Mouse (Mus musculus): Measurements from ENCODE around the gene Pigg.
"Not testable (repeated sequence)": the region's sequence is repeated elsewhere in the genome, so short reads cannot be mapped to it uniquely, and the experiment has no call there.

Gene Pigg

GRCm38 (mm10) chr5:108312224-108313064, at the start of gene Pigg:
Gene Pigg (plus strand): TSS chr5:108312609.
- peak; percentile 93 to 95 for DNase-seq

GRCm38 (mm10) chr5:108262722-108263121, 49.7 kb upstream of the Pigg start:
- DNase-seq, result peak; percentile 69 to 77

DNA sequence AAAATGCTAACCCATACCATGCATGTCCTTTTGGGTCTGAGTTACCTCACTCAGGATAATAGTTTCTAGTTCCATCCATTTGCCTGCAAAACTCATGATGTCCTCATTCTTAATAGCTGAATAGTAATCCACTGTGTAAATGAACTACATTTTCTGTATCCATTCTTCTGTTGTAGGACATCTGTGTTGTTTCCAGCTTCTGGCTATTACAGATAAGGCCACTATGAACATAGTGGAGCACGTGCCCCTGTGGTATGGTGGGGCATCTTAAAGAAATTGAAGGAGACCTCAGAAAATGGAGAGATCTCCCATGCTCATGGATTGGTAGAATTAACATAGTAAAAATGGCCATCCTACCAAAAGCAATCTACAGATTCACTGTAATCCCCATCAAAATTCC, 48.6 kb upstream of the Pigg start:
- not testable (repeated sequence) for DNase-seq

DNA sequence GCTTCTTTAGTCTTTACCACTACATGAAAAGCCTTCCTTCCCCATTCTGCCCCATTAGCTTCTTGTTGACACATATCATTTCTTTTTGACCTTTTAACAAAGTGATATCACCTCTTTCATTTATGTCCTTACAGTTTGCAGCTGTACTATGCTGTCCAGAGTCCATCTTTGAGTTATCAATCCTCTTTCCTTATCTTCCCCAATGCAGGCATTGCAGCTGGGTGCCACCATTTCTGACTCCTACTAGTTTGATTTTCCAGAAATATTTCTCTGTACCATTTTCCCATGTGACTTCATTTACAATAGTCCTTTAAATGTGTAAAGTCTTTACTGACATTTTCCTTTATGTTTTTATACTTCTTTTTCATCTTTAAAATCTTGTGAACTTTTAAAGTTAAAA, 45.4 kb upstream of the Pigg start:
- DNase-seq, result no peak

GRCm38 (mm10) chr5:108268127-108269062, 44.0 kb upstream of the Pigg start, which contains the start of gene Dr1:
Gene Dr1 (plus strand): TSS chr5:108268897.
- DNase-seq, result peak; percentile 89 to 90

- peak in 1 of 2 experiments; percentile 15 for DNase-seq
These were observed 43.2 kb upstream of the Pigg start for GRCm38 (mm10) chr5:108269063-108269810.

DNA sequence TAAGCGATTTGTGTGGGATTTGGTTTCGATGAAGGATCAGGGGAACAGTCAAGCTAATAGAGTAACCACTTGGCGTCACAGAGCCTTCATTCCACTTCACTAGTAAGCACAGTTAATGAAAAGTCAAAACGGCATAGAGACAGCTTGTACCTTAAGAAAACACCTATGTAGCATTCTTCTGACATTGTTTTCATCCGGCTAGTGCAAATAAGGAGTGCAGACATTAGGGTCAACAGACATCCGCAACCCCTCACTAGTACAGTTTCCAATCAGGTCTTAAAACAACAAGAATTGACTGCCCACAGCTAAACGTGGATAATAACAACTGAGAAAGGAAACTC, 42.6 kb upstream of the Pigg start:
- no peak for DNase-seq

- DNase-seq, result no peak
These were observed 42.0 kb upstream of the Pigg start for GRCm38 (mm10) chr5:108270415-108270814.

DNA sequence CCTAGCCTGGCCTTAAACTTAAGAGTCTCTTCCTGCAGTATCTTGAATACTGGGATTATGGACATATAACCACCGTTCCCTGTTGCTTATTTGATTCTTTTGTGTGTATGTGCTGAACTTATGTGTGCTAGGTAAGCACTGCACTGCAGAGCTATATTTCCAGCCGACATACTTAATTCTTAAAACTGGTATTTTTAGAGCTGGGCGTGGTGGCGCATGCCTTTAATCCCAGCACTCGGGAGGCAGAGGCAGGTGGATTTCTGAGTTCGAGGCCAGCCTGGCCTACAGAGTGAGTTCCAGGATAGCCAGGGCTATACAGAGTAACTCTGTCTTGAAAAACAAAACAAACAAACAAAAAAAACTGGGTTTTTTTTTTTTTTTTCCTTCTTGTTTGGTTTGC, 41.1 kb upstream of the Pigg start:
- DNase-seq, result not testable (repeated sequence)

DNA sequence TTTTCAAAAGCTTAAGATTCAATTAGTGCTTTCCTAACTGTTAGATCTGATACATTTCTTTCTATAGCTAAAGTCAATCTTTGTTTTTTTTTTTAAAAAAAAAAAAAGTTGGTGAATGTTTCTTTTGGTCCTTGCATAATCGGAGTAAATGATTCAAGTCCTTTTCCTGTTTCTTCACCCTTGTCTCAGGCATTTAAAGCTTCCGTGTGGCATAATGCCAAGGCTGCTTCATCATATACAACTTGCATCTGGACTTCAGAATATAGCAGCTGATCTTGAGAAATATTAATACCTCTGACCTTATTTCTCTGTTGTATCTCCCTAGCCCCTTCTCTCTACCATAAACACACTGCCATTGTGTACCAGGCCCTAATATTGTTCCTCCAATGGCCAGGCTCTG, 25.5 kb upstream of the Pigg start:
- no peak for DNase-seq

DNA sequence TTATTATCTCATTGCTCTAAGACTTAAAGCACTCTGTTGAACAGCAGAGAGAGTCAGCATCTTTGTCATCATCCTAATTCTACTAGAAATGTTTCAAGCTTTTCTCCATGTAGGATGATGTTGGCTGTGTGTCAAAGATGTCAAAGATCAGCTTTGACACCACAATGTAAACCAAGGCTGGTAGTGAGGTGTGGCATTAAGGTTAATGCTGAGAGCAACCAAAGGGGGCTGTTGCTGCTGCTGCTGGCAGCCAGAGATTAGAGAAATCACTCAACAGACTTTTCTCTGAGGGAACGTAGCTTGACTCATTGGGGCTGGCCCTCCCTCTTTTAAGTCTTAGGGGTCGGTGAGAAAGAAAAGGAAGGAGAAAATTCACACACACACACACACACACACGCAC, 10.8 kb upstream of the Pigg start:
- no peak for DNase-seq

DNA sequence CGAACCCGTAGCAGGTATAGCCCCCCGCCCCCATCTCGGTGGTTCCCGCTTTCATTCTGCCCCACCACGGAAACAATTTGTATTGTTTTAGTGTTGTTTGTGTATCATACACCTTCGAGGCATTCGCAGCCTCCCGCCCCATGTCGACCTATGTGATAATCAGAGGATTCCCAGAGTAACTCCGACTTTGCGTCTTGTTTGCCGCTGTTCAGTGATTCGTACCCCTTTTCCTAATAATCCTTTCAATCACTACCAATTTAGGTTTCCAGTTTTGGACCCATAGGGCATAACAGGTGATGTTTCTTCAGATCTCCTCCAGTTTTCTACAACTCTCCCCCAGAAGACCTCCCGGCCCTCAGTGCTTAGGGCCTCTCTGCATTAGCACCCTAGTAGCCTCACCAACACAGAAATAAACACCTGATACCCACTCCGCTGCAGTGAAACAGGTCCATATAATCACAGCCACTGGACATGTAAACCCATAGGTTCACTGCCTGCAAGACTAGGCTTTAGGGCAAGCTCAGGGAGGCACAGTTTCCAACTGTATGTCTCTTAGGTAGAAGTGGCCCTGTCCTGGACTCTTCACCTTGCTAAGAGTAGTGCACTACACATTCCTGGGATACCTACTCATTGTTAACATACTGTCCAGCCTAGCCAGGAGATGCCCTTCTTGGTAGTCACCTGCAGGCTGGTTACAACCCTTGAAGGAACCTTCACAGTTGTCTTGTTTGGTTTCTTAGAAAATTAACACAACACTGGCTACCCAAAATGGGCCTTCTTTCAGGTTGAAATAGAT, 854 bp downstream of the Pigg start:
- no peak for DNase-seq

DNA sequence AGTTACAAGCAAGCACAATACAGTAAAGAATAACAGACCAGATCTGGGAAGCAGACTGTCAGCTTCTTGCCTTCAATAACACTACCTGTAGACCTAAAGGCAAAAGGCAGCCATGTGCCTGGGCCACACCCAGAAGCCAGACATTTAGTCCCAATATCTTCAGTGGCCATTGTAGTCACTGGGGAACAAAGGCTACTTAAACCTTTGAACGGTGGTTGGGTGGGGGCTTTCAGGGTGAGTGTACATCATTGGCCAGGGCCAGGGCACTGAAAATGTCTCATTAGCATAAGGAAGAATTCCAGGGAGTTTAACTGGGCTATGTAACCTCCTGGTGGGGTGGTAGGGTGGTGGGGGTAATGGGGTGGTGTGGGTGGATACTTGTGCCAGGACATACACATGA, 18.6 kb downstream of the Pigg start:
- no peak for DNase-seq

DNA sequence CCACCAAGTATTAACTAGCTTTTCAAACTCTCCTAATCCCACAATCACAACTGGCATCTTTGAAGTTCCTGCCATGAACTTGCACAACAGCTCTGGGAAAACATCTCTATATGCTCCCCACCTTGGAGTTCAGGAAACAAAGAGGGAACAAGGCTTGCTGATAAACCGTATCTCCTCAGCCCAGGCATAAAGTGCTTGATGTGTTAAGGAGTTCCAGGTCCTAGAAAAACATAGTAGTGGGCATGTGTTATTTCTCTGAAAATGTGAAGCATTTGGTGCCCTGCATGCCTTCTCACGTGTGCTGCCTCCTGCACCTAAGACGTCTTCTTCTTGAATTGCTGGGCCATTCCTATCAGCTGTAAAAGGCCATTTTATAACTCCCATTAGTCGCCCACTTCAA, 25.0 kb downstream of the Pigg start:
- no peak for DNase-seq

DNA sequence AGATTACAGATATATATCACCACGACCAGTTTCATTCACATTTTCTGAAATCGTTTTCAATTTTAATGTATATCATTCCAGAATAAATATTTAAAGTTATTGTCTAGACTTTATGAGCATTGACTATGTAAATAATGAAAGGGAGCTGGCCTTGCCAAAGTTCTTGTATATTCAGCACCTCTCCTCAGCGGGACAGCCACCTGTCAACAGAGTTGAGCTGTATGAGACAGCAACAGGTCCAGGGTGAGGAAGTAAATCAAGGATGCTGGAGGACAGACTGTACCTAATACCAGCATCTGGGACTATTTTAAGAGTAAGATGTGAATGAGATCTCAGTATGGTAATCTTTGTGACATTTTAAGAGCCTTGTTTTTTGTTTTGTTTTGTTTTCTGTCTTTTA, 25.6 kb downstream of the Pigg start:
- DNase-seq, result no peak

- no peak for DNase-seq
These were observed 31.3 kb downstream of the Pigg start for GRCm38 (mm10) chr5:108343680-108344170.

DNA sequence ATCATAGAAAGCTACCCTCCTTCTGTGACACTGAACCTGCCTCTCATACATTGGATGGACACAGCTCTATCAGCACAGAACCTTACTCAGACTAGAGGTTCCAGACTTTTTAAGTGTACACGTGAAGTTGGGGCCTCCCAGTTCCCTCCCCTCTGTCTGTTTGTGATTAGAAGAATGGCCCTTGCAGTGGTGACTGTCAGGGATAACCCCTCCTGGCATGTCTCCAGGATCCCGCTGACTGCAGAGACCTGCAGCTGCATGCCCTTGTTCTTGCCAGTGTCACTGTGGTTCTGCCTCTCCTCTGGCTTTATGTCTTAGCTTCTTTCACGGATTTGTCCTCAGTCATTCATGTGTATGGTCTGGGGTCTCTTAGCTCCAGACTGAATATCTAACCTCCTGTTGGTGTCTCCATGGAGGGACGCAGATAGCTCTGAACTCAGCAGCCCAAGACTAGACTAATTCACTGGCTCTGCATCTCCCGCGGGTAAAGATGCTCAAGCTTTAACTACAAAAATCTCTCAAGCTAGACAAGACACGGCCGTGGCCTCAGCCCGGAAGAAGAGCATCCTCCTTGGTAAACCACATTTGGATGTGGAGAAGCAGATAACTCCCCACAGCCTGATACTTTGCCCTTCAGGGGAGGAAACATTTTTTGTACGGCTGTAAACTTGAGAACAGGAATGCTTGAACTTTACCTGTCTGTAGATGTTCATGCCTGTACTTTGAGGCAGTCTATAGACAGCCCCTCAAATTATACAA, 33.1 kb downstream of the Pigg start:
- DNase-seq, result peak in 1 of 2 experiments; percentile 33

DNA sequence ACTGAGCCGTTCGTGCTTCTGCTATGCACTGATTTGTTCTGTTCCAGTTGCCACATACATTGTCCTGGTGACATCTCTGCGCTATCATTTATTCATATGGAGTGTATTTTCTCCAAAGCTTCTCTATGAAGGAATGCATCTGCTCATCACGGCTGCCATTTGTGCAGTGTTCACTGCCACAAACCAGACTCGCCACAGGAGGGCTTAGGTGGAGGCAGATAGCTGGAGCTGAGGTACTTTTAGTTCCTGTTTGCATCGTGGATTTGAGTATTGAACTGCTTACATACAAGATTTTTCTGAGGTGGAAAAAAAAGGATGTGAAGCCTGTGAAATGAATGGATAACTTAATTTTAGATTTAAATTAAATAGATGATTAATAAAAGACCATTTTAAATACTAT, 35.4 kb downstream of the Pigg start:
- no peak for DNase-seq

GRCm38 (mm10) chr5:108349511-108350148, 37.2 kb downstream of the Pigg start:
- DNase-seq, result no peak

DNA sequence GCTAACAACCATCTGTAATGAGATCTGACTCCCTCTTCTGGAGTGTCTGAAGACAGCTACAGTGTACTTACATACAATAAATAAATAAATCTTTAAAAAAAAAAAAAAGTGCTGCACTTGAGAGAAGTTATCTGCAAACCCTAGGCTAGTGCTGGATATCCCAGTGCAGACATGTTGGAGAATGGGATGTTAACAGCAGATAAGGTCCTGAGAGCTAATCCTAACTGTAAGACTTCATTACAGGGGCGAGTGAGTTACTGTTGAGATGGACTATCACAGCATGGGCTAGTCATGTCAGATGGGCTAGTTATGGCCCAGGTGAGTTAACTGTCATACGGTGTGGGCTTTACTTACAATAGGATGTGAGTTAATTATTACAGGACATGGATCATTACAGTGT, 41.6 kb downstream of the Pigg start:
- DNase-seq, result no peak

- no peak for DNase-seq
These were observed 45.5 kb downstream of the Pigg start for GRCm38 (mm10) chr5:108357862-108358261.
